Mouse (Mus musculus) retina, postnatal 7 days (tissue): Measurements from ENCODE around the gene Slc22a7.
A peak's percentile ranks its signal among the peaks of the same experiment; 100 is the strongest.

ENCODE experiments used
- DNase-seq: peaks from one replicate; pipeline ENCODE4 v3.0.0-alpha.2; 2012; ENCODE audit warnings: low read depth, low spot score

Gene Slc22a7

GRCm38 (mm10) chr17:46436672-46437366, 1.4 kb downstream of the Slc22a7 start:
- peak; percentile 38 for DNase-seq

GRCm38 (mm10) chr17:46433627-46434026, 4.6 kb downstream of the Slc22a7 start:
- DNase-seq = no peak

- no peak for DNase-seq
These were observed 9.4 kb downstream of the Slc22a7 start, which contains the start of gene Crip3 for GRCm38 (mm10) chr17:46428761-46429414. Gene Crip3 (plus strand): TSS chr17:46428926.

GRCm38 (mm10) chr17:46426496-46426895, 11.8 kb downstream of the Slc22a7 start:
- DNase-seq = no peak

- no peak for DNase-seq
These were observed 18.5 kb downstream of the Slc22a7 start for GRCm38 (mm10) chr17:46419717-46420116.

- DNase-seq = no peak
These were observed 19.6 kb downstream of the Slc22a7 start for GRCm38 (mm10) chr17:46418628-46419027.

- no peak for DNase-seq
These were observed 29.8 kb downstream of the Slc22a7 start for GRCm38 (mm10) chr17:46408478-46408877.

GRCm38 (mm10) chr17:46394631-46395030, 43.6 kb downstream of the Slc22a7 start:
- DNase-seq = no peak

GRCm38 (mm10) chr17:46393012-46393411, 45.2 kb downstream of the Slc22a7 start:
- DNase-seq = no peak

GRCm38 (mm10) chr17:46388200-46388599, 50.1 kb downstream of the Slc22a7 start:
- DNase-seq = no peak

- DNase-seq = no peak
These were observed 54.0 kb downstream of the Slc22a7 start for GRCm38 (mm10) chr17:46384061-46384801.

- peak; percentile 92 for DNase-seq
These were observed 54.8 kb downstream of the Slc22a7 start, which contains the start of gene Zfp318 for GRCm38 (mm10) chr17:46383294-46384060. Gene Zfp318 (plus strand): TSS chr17:46383731.
